Mouse (Mus musculus) layer of hippocampus, adult 2 months (tissue): ENCODE data around the gene Arhgap19. TPM values are rescaled to one million over a fixed set of nuclear protein-coding genes. Genes with fewer than 3 reads are reported as not detected.

Experiments used
- DNase-seq, 2 experiments: peaks; one replicate each; pipeline ENCODE4 v3.0.0; 2022; ENCODE audit warnings: low spot score in 2 of 2
- H3K27ac ChIP-seq: fragments of 200-600 bp; 2 replicates; pipeline ENCODE4 v1.8.1; 2022
- H3K4me3 ChIP-seq: fragments of 200-600 bp; 2 replicates; pipeline ENCODE4 v1.8.1; 2022; ENCODE audit warnings: mild to moderate bottlenecking
- CTCF ChIP-seq: fragments of 200-600 bp; conservative IDR thresholded peaks from 2 replicates; pipeline ENCODE4 v1.8.1; 2022; ENCODE audit warnings: antibody characterized with exemption, mild to moderate bottlenecking, moderate library complexity
- total RNA-seq, 2 experiments: library from RNA; stranded (reverse); gene quantifications; 2 replicates each; pipeline ENCODE4 v1.2.3; 2021

Gene Arhgap19
- total RNA-seq, 2 experiments from 2014 or later = 2.2 to 2.5 TPM

GRCm38 (mm10) chr19:41829381-41830105 lies 27.7 kb upstream of the Arhgap19 start, which contains the start of gene Frat1:
Frat1 (plus strand) TSS chr19:41829970.
- peak; percentile 86 to 90 for DNase-seq
- 0 out of 2 replicates have a peak, but pooled peaks have one; percentile 3 for TF ChIP-seq CTCF
- peak within 1 kb of the TSS; percentile 98 for H3K27ac ChIP-seq

GRCm38 (mm10) chr19:41828941-41829340 lies 27.1 kb upstream of the Arhgap19 start:
- no peak for DNase-seq
- no peak for TF ChIP-seq CTCF
- H3K4me3 ChIP-seq = peak overlapping the region; percentile 80
- H3K27ac ChIP-seq = peak overlapping the region; percentile 98

More at GRCm38 (mm10) chr19:41829381-41830105, 27.7 kb upstream of the Arhgap19 start, which contains the start of gene Frat1:
- H3K4me3 ChIP-seq = peak within 1 kb of the TSS; percentile 80

- no peak for DNase-seq
- no peak for TF ChIP-seq CTCF
- Histone ChIP-seq H3K4me3 (no peak overlapping the region), H3K27ac (no peak overlapping the region)
These were observed 24.7 kb upstream of the Arhgap19 start for GRCm38 (mm10) chr19:41826529-41826928.

- H3K27ac ChIP-seq = no peak overlapping the region
- TF ChIP-seq CTCF = no peak
- no peak overlapping the region for H3K4me3 ChIP-seq
- no peak for DNase-seq
These were observed 23.1 kb upstream of the Arhgap19 start for GRCm38 (mm10) chr19:41824950-41825349.

DNA sequence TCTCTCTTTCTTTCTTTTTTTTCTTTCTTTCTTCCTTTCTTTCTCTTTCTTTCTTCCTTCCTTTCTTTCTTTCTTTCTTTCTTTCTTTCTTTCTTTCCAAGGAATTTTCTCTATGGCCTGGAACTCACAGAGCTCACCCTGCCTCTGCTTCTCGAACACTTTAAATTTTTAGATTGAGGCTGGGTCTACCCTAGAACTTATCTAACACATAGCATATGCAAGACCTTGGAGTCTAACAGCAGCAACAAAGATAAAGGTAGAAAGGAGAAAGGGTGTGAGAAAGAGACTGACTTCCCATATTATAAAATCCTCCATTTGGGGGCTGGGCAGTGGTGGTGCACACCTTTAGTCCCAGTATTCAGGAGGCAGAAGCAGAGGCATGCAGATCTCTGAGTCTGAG lies 20.7 kb upstream of the Arhgap19 start:
- no peak overlapping the region for H3K4me3 ChIP-seq
- no peak for TF ChIP-seq CTCF
- no peak overlapping the region for H3K27ac ChIP-seq
- no peak for DNase-seq

DNA sequence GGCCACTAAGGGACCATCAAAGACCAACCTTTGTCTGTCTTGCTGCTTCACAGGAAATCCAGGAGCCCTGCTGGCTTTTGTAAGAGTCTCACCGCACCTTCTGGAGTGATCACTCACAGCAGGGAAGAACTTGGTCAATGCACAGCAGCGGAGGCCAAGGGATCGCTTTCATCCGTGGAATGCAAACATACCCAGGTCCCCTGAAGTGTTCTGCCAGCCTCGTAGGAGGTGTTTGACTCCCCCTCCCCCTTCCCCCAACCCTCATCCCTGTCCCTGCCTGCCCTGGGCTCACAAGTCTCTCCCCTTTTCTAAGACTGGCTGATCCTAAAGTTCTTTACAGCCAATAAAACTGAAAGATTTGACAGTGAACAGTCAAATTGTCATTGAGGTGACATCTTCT lies 19.6 kb upstream of the Arhgap19 start:
- DNase-seq = no peak
- TF ChIP-seq CTCF = no peak
- no peak overlapping the region for H3K4me3 ChIP-seq
- H3K27ac ChIP-seq = no peak overlapping the region

GRCm38 (mm10) chr19:41818749-41819148 lies 16.9 kb upstream of the Arhgap19 start:
- H3K27ac ChIP-seq = no peak overlapping the region
- TF ChIP-seq CTCF = no peak
- no peak overlapping the region for H3K4me3 ChIP-seq
- DNase-seq = no peak

- Histone ChIP-seq H3K4me3 (no peak overlapping the region), H3K27ac (no peak overlapping the region)
- DNase-seq = no peak
- no peak for TF ChIP-seq CTCF
These were observed 15.5 kb upstream of the Arhgap19 start for GRCm38 (mm10) chr19:41817325-41817724.

DNA sequence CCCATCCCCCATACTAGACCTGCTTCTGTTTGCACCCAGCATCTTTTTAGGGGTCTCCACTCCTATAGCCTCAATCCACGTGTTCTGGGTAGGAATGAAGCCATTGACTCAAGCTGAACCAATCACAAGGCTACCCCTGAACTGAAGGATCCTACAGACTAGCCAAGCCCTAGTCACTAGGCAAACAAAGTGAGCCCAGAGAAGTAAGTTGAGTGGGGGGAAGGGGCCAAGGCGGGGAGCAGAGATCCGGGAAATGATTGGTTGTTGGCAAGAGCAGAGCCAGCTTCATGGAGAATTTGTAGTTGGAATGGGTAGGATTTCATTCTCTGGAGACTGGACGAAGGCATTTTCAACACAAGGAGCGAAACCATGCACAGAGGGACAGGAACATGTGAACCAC lies 15.1 kb upstream of the Arhgap19 start:
- no peak overlapping the region for H3K27ac ChIP-seq
- DNase-seq = no peak
- TF ChIP-seq CTCF = no peak
- no peak overlapping the region for H3K4me3 ChIP-seq

DNA sequence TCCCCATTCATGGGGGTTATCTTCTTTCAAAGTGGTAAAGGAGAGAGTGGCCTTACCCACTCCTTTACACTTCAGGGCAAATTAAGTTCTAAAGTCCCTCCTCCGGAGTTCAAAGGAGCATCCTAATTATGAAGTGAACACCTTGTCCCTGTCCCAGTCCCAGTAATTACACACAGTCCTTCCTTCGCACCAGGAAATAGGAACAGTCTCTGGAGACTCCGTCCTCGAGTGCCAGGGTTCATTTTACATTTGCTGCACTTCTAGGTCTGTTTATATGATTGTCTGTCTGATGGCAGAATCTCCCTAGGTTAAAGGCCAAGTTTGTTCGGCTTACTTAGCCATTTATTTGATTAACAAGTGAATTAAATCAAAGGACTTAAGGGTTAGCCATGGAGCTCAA lies 14.6 kb upstream of the Arhgap19 start:
- Histone ChIP-seq H3K4me3 (no peak overlapping the region), H3K27ac (no peak overlapping the region)
- DNase-seq = no peak
- TF ChIP-seq CTCF = no peak

- no peak overlapping the region for H3K4me3 ChIP-seq
- no peak for DNase-seq
- no peak overlapping the region for H3K27ac ChIP-seq
- TF ChIP-seq CTCF = no peak
These were observed 11.5 kb upstream of the Arhgap19 start for GRCm38 (mm10) chr19:41813374-41813773.

- Histone ChIP-seq H3K4me3 (no peak overlapping the region), H3K27ac (no peak overlapping the region)
- TF ChIP-seq CTCF = no peak
- DNase-seq = no peak
These were observed 10.7 kb upstream of the Arhgap19 start for GRCm38 (mm10) chr19:41812525-41812924.

DNA sequence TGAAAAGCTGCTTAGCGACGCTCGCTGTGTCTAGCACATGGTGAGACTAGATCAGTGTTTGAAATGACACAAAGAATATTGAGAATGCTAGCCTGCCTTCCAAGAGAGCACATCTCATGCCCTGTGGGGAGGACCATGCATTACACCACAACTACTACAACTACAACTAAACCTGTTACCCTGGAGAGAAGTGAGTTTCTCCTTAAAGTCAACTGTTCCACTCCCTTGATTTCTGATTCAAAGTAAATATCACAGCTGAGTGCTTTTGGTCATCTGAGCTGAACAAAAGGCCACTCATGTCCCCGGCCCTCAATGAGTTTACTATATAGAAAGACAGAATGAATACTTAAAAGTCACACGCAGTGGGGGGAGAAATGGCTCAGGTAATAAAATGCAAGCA lies 8.2 kb upstream of the Arhgap19 start:
- H3K4me3 ChIP-seq = no peak overlapping the region
- no peak for DNase-seq
- no peak overlapping the region for H3K27ac ChIP-seq
- no peak for TF ChIP-seq CTCF

GRCm38 (mm10) chr19:41808104-41808634 lies 6.3 kb upstream of the Arhgap19 start:
- Histone ChIP-seq H3K27ac (no peak overlapping the region), H3K4me3 (no peak overlapping the region)
- no peak for TF ChIP-seq CTCF
- DNase-seq = no peak
